Mouse (Mus musculus): ENCODE data around the gene Fhl1. TPM values are rescaled to one million over a fixed set of nuclear protein-coding genes. Genes with fewer than 3 reads are reported as not detected.

The Fhl1 gene
- total RNA-seq (2022), result 100 to 1,000 TPM in 1 of 4 experiments, 10 to 100 TPM in 3; 81.8 to 101 (median 89.4) TPM

- peak; percentile 18 to 56 for DNase-seq (ENCODE audit: low spot score in 2 of 2)
Observed at GRCm38 (mm10) chrX:56731306-56732201, at the start of gene Fhl1. Gene Fhl1 (plus strand): TSS chrX:56731787.

GRCm38 (mm10) chrX:56682156-56682720 lies 49.3 kb upstream of the Fhl1 start:
- DNase-seq (ENCODE audit: low spot score in 2 of 2), result no peak

GRCm38 (mm10) chrX:56683521-56683920 lies 48.1 kb upstream of the Fhl1 start:
- no peak for DNase-seq (ENCODE audit: low spot score in 2 of 2)

GRCm38 (mm10) chrX:56692554-56692953 lies 39.0 kb upstream of the Fhl1 start:
- no peak for DNase-seq (ENCODE audit: low spot score in 2 of 2)

GRCm38 (mm10) chrX:56694539-56694938 lies 37.0 kb upstream of the Fhl1 start:
- DNase-seq (ENCODE audit: low spot score in 2 of 2), result no peak

GRCm38 (mm10) chrX:56697199-56697780 lies 34.3 kb upstream of the Fhl1 start:
- DNase-seq (ENCODE audit: low spot score in 2 of 2), result no peak

- no peak for DNase-seq (ENCODE audit: low spot score in 2 of 2)
Observed at GRCm38 (mm10) chrX:56697886-56698285, 33.7 kb upstream of the Fhl1 start.

- no peak for DNase-seq (ENCODE audit: low spot score in 2 of 2)
Observed at GRCm38 (mm10) chrX:56701261-56701660, 30.3 kb upstream of the Fhl1 start.

- no peak for DNase-seq (ENCODE audit: low spot score in 2 of 2)
Observed at GRCm38 (mm10) chrX:56703965-56704562, 27.5 kb upstream of the Fhl1 start.

- no peak for DNase-seq (ENCODE audit: low spot score in 2 of 2)
Observed at GRCm38 (mm10) chrX:56708592-56709370, 22.8 kb upstream of the Fhl1 start.

GRCm38 (mm10) chrX:56710522-56710921 lies 21.1 kb upstream of the Fhl1 start:
- DNase-seq (ENCODE audit: low spot score in 2 of 2), result no peak

- DNase-seq (ENCODE audit: low spot score in 2 of 2), result no peak
Observed at GRCm38 (mm10) chrX:56712666-56713065, 18.9 kb upstream of the Fhl1 start.

GRCm38 (mm10) chrX:56722559-56722958 lies 9.0 kb upstream of the Fhl1 start:
- no peak for DNase-seq (ENCODE audit: low spot score in 2 of 2)

- no peak for DNase-seq (ENCODE audit: low spot score in 2 of 2)
Observed at GRCm38 (mm10) chrX:56728507-56728906, 3.1 kb upstream of the Fhl1 start.

GRCm38 (mm10) chrX:56730828-56731305 lies 720 bp upstream of the Fhl1 start:
- peak in 1 of 2 experiments; percentile 13 for DNase-seq (ENCODE audit: low spot score in 2 of 2)

- DNase-seq (ENCODE audit: low spot score in 2 of 2), result no peak
Observed at GRCm38 (mm10) chrX:56732401-56732800, 814 bp downstream of the Fhl1 start.

GRCm38 (mm10) chrX:56734436-56734835 lies 2.8 kb downstream of the Fhl1 start:
- DNase-seq (ENCODE audit: low spot score in 2 of 2), result no peak

- no peak for DNase-seq (ENCODE audit: low spot score in 2 of 2)
Observed at GRCm38 (mm10) chrX:56736226-56736625, 4.6 kb downstream of the Fhl1 start.

- DNase-seq (ENCODE audit: low spot score in 2 of 2), result no peak
Observed at GRCm38 (mm10) chrX:56737848-56738554, 6.4 kb downstream of the Fhl1 start.

GRCm38 (mm10) chrX:56741428-56741827 lies 9.8 kb downstream of the Fhl1 start:
- DNase-seq (ENCODE audit: low spot score in 2 of 2), result no peak

Data from left cerebral cortex, adult 8-10 months (tissue).